Mouse (Mus musculus) stomach, postnatal 0 days (tissue): ENCODE results near the gene Snai1.

Source experiments
- CTCF ChIP-seq: IDR thresholded peaks from 2 replicates; pipeline ENCODE4 v1.5.1; 2016; ENCODE audit warnings: antibody characterized with exemption, low read depth, mild to moderate bottlenecking, moderate library complexity
- EP300 ChIP-seq: optimal IDR thresholded peaks from 2 replicates; pipeline ENCODE3; 2016; ENCODE audit warnings: antibody characterized with exemption

- no peak for TF ChIP-seq CTCF
- TF ChIP-seq EP300: no peak
These were observed 47.3 kb downstream of the Snai1 start for GRCm38 (mm10) chr2:167585273-167585672.
